Mouse (Mus musculus): ENCODE data around the gene Cacna2d2. TPM values are rescaled to one million over a fixed set of nuclear protein-coding genes. Genes with fewer than 3 reads are reported as not detected.

Cacna2d2 gene
- polyA plus RNA-seq, 1 experiment, result 5.3 TPM

DNA sequence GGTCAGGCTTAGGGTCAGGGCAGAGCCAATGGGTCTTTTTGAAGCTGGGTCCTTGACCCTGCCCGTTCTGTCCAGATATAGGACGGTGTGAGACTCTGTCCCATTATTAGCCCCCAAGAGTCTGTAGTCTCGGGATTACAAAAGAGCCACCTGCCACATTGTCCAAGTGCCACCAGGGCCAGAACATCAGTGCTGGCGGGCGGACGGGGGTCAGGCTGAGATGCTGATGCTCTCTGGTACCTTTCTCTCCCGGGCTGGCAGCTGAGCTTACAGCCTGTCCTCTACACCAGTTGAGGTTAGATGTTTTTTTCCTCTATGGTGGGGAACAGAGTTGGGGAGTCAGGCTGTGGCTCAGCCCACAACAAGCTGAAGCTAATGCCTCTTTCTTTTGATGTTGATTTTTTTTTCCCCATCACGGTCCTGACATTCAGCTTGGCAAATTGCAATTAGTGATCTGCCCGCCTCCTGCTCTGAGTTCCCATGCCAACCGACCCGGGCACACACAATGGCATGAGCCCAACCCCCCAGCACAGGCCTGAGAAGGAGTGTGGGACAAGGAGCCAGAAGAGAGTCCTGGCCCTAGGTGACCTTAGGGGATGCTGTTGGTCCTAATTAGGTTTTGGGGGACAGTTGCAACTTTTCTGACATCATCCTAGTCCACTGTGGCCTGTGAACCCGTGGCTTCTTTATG lies 25.2 kb downstream of the Cacna2d2 start:
- Histone ChIP-seq H3K4me3 (ENCODE audit: low read depth, low read length) (no peak overlapping the region), H3K27ac (ENCODE audit: insufficient read depth, low read depth, low read length) (no peak overlapping the region), H3K4me1 (ENCODE audit: control insufficient read depth, insufficient read depth, insufficient read length, low read length) (no peaks in the 10 kb centered on the region), H3K36me3 (ENCODE audit: control insufficient read depth, insufficient read depth, low read length) (no peaks in the 10 kb centered on the region), H3K27me3 (ENCODE audit: control insufficient read depth, insufficient read depth, low read length) (no peaks in the 10 kb centered on the region)
- 72% methylated on average over 12 of the region's 12 CpGs for WGBS
- TF ChIP-seq CTCF (IDR thresholded peaks at IDR 0.05; ENCODE audit: extremely low read depth, insufficient read length, insufficient replicate concordance, low read depth, low read length), result no peak
- TF ChIP-seq POLR2A (IDR thresholded peaks at IDR 0.05; ENCODE audit: low read depth, low read length), result no peak

GRCm38 (mm10) chr9:107427876-107428275 lies 28.5 kb downstream of the Cacna2d2 start:
- Histone ChIP-seq H3K36me3 (ENCODE audit: control insufficient read depth, insufficient read depth, low read length) (no peaks in the 10 kb centered on the region), H3K27me3 (ENCODE audit: control insufficient read depth, insufficient read depth, low read length) (no peaks in the 10 kb centered on the region), H3K4me3 (ENCODE audit: low read depth, low read length) (no peak overlapping the region), H3K4me1 (ENCODE audit: control insufficient read depth, insufficient read depth, insufficient read length, low read length) (no peaks in the 10 kb centered on the region), H3K27ac (ENCODE audit: insufficient read depth, low read depth, low read length) (no peak overlapping the region)
- WGBS, result 71% methylated on average over 7 of the region's 7 CpGs
- TF ChIP-seq POLR2A (IDR thresholded peaks at IDR 0.05; ENCODE audit: low read depth, low read length) (no peak), CTCF (IDR thresholded peaks at IDR 0.05; ENCODE audit: extremely low read depth, insufficient read length, insufficient replicate concordance, low read depth, low read length) (no peak)

GRCm38 (mm10) chr9:107428451-107429186 lies 29.2 kb downstream of the Cacna2d2 start:
- Histone ChIP-seq H3K4me3 (ENCODE audit: low read depth, low read length) (no peak overlapping the region), H3K36me3 (ENCODE audit: control insufficient read depth, insufficient read depth, low read length) (no peaks in the 10 kb centered on the region), H3K4me1 (ENCODE audit: control insufficient read depth, insufficient read depth, insufficient read length, low read length) (no peaks in the 10 kb centered on the region), H3K27me3 (ENCODE audit: control insufficient read depth, insufficient read depth, low read length) (no peaks in the 10 kb centered on the region), H3K27ac (ENCODE audit: insufficient read depth, low read depth, low read length) (no peak overlapping the region)
- TF ChIP-seq POLR2A (IDR thresholded peaks at IDR 0.05; ENCODE audit: low read depth, low read length) (no peak), CTCF (IDR thresholded peaks at IDR 0.05; ENCODE audit: extremely low read depth, insufficient read length, insufficient replicate concordance, low read depth, low read length) (no peak)
- WGBS, result 44% methylated on average over 5 of the region's 5 CpGs

DNA sequence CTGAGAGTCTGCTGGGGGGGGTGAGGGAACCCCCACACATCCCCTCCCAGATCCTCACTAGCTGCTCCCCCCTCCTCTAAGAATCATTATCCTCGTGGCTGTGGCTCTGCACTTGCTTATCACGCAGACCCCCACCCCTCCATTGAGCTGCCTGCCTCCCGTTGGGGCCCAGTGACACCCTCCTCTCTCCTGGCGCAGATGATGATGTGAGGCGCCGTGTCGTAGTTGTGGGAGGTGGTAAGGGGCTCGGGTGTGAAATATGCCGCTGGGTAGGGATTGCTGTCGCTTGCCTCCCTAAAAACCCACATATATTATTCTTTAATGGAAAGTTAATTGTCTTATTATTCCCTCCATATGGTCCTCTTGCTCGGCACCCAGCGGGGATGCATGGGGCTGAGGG lies 31.0 kb downstream of the Cacna2d2 start:
- Histone ChIP-seq H3K36me3 (ENCODE audit: control insufficient read depth, insufficient read depth, low read length) (no peaks in the 10 kb centered on the region), H3K4me3 (ENCODE audit: low read depth, low read length) (no peak overlapping the region), H3K27ac (ENCODE audit: insufficient read depth, low read depth, low read length) (no peak overlapping the region), H3K27me3 (ENCODE audit: control insufficient read depth, insufficient read depth, low read length) (no peaks in the 10 kb centered on the region), H3K4me1 (ENCODE audit: control insufficient read depth, insufficient read depth, insufficient read length, low read length) (no peaks in the 10 kb centered on the region)
- no peak for TF ChIP-seq POLR2A (IDR thresholded peaks at IDR 0.05; ENCODE audit: low read depth, low read length)
- no peak for TF ChIP-seq CTCF (IDR thresholded peaks at IDR 0.05; ENCODE audit: extremely low read depth, insufficient read length, insufficient replicate concordance, low read depth, low read length)
- WGBS, result 61% methylated on average over 12 of the region's 12 CpGs

DNA sequence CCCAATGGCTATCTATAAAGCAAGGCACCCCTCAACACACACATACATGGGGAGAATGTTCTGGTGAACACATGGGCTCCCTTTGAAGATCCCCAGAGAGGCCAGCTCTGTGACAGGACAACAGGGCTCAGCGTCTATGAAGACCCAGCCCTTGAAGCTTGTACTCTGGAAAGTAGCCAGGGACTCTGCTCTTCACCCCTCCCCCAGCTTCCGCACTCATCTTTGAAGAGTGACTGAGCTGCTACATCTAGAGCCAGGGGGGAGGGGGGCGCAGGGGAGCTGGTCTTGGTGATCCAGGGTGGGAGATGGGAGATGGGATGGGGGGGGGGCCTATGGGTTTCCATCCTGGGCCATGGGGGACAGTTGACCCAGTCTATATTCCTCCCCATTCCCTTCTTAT lies 33.1 kb downstream of the Cacna2d2 start:
- no peak overlapping the region for H3K27ac ChIP-seq (ENCODE audit: insufficient read depth, low read depth, low read length)
- no peaks in the 10 kb centered on the region for H3K27me3 ChIP-seq (ENCODE audit: control insufficient read depth, insufficient read depth, low read length)
- TF ChIP-seq CTCF (IDR thresholded peaks at IDR 0.05; ENCODE audit: extremely low read depth, insufficient read length, insufficient replicate concordance, low read depth, low read length) (no peak), POLR2A (IDR thresholded peaks at IDR 0.05; ENCODE audit: low read depth, low read length) (no peak)
- H3K36me3 ChIP-seq (ENCODE audit: control insufficient read depth, insufficient read depth, low read length), result no peaks in the 10 kb centered on the region
- H3K4me1 ChIP-seq (ENCODE audit: control insufficient read depth, insufficient read depth, insufficient read length, low read length), result no peaks in the 10 kb centered on the region
- no peak overlapping the region for H3K4me3 ChIP-seq (ENCODE audit: low read depth, low read length)
- 52% methylated on average over 3 of the region's 3 CpGs for WGBS

DNA sequence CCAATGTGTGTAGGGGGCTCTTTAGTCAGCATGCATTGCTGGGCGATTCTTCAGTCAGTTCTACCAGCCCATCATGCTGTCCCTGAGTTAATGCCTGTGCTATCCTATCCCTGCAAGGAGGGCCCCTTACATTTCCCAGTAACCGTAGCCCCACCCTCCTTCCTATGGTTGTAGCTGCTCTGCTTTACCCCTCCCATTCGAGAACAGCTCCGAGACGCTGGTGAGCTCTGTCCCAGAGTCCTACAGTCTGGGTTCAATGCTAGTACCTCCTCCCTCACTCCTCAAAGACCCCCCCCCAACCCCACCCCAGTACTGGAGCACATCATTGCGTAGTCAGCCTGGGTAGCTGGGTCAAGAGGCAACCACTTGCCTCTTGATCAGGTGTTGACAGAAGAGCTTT lies 35.4 kb downstream of the Cacna2d2 start:
- 21% methylated on average over 6 of the region's 6 CpGs for WGBS
- Histone ChIP-seq H3K4me1 (ENCODE audit: control insufficient read depth, insufficient read depth, insufficient read length, low read length) (no peaks in the 10 kb centered on the region), H3K27me3 (ENCODE audit: control insufficient read depth, insufficient read depth, low read length) (no peaks in the 10 kb centered on the region), H3K27ac (ENCODE audit: insufficient read depth, low read depth, low read length) (no peak overlapping the region), H3K4me3 (ENCODE audit: low read depth, low read length) (no peak overlapping the region), H3K36me3 (ENCODE audit: control insufficient read depth, insufficient read depth, low read length) (no peaks in the 10 kb centered on the region)
- no peak for TF ChIP-seq POLR2A (IDR thresholded peaks at IDR 0.05; ENCODE audit: low read depth, low read length)

DNA sequence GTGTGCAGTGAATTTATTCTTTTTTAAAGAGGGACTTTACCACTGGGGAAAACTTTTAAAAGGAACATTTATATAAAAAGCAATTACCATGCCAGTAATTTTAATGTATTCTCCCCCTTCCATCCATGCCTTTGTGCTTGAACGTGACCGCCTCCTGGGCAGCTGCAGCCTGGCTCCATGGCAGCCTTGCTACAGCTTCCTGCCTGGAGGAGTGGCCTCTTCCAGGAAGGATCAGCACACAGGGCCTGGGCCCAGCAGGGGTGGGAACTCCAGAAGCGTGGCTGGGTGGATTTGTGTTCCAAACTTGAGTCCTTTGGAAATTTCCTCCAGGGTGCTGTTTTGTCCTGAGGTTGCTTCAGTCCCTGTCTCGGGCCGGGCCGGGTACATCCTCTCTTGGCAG lies 35.9 kb downstream of the Cacna2d2 start:
- no peaks in the 10 kb centered on the region for H3K36me3 ChIP-seq (ENCODE audit: control insufficient read depth, insufficient read depth, low read length)
- no peaks in the 10 kb centered on the region for H3K27me3 ChIP-seq (ENCODE audit: control insufficient read depth, insufficient read depth, low read length)
- H3K27ac ChIP-seq (ENCODE audit: insufficient read depth, low read depth, low read length), result no peak overlapping the region
- TF ChIP-seq CTCF (IDR thresholded peaks at IDR 0.05; ENCODE audit: extremely low read depth, insufficient read length, insufficient replicate concordance, low read depth, low read length), result no peak
- no peak for TF ChIP-seq POLR2A (IDR thresholded peaks at IDR 0.05; ENCODE audit: low read depth, low read length)
- no peaks in the 10 kb centered on the region for H3K4me1 ChIP-seq (ENCODE audit: control insufficient read depth, insufficient read depth, insufficient read length, low read length)
- whole genome bisulfite sequencing, result 35% methylated on average over 6 of the region's 6 CpGs
- H3K4me3 ChIP-seq (ENCODE audit: low read depth, low read length), result no peak overlapping the region

All from small intestine, adult 2 months (tissue).